Mouse (Mus musculus): ENCODE results near the gene Cetn2.

DNA sequence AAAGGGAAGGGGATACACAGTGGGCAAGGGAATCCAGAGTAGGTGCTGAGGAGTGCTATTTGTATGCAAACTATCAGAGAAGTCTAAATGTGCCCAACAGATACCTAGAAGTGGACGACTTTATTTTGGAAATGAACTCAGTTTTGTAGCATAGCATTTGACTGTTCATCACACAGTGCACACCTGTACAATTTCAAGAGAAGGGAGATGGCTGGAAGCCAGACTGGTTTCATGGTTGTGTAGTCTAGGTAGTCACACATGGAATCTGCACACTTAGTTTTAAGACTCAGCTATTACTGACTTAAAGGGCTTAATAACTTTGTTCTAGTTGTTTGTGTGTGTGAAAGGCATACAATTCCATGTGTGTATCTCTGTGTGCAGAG, 22.2 kb downstream of the Cetn2 start:
- no peak for TF ChIP-seq CTCF (IDR thresholded peaks at IDR 0.05; ENCODE audit: low read depth, low read length)
- TF ChIP-seq TAL1 (conservative IDR thresholded peaks at IDR 0.05; ENCODE audit: low read depth, low read length) = no peak
- no peak for TF ChIP-seq GATA2 (IDR thresholded peaks at IDR 0.05; ENCODE audit: borderline replicate concordance, low read depth, low read length)
- TF ChIP-seq POLR2AphosphoS5 (IDR thresholded peaks at IDR 0.05; ENCODE audit: insufficient replicate concordance, low read depth, low read length) = no peak

Data from G1E (cell line).